Mouse (Mus musculus) heart, embryonic 14.5 days (tissue): ENCODE data around the gene Antxrl. TPM values are rescaled to one million over a fixed set of nuclear protein-coding genes. Genes with fewer than 3 reads are reported as not detected.

Source experiments
- ATAC-seq: fragments of 200-750 bp; cut with Nextera tagmentation; 2 replicates; pipeline ENCODE4 v1.8.0; 2017; ENCODE audit warnings: low read depth, moderate TSS enrichment; ENCODE audit not compliant: insufficient number of reproducible peaks, insufficient read depth, low FRiP score
- H3K27ac ChIP-seq, 2 experiments: fragments of 200-500 bp in 1 of 2; fragments of 300-500 bp in 1 of 2; sonication (generic) in 1 of 2; replicated peaks in 1 of 2; 2 replicates each; pipeline ENCODE4 v1.5.1; 2012 to 2014; ENCODE audit warnings: low read depth in 2 of 2, low read length in 2 of 2, control low read depth in 1 of 2, mild to moderate bottlenecking in 1 of 2, mixed read lengths in 1 of 2; ENCODE audit not compliant: control insufficient read depth in 1 of 2, insufficient read depth in 1 of 2
- H3K27me3 ChIP-seq: fragments of 300-500 bp; sonication (generic); 2 replicates; pipeline ENCODE4 v1.6.1; 2014; ENCODE audit warnings: mild to moderate bottlenecking, low read length, control low read depth; ENCODE audit not compliant: control insufficient read depth, insufficient read depth
- H3K36me3 ChIP-seq: fragments of 300-500 bp; sonication (generic); 2 replicates; pipeline ENCODE4 v1.6.1; 2014; ENCODE audit warnings: mild to moderate bottlenecking, control low read depth, low read length, mixed read lengths; ENCODE audit not compliant: control insufficient read depth, insufficient read depth
- H3K4me1 ChIP-seq, 2 experiments: fragments of 200-500 bp in 1 of 2; fragments of 300-500 bp in 1 of 2; sonication (generic) in 1 of 2; 2 replicates each; pipeline ENCODE4 v1.6.1; 2012 to 2014; ENCODE audit warnings: low read length in 2 of 2, control low read depth in 1 of 2, mixed read lengths in 1 of 2; ENCODE audit not compliant: control insufficient read depth in 2 of 2, insufficient read depth in 2 of 2
- H3K4me2 ChIP-seq: fragments of 300-500 bp; sonication (generic); 2 replicates; pipeline ENCODE4 v1.6.1; 2014; ENCODE audit warnings: mild to moderate bottlenecking, low read length
- H3K4me3 ChIP-seq, 2 experiments: fragments of 200-500 bp in 1 of 2; fragments of 300-500 bp in 1 of 2; sonication (generic) in 1 of 2; 2 replicates each; pipeline ENCODE4 v1.5.1; 2012 to 2014; ENCODE audit warnings: low read length in 2 of 2, mild to moderate bottlenecking in 2 of 2, control low read depth in 1 of 2, low read depth in 1 of 2, moderate library complexity in 1 of 2; ENCODE audit not compliant: control insufficient read depth in 1 of 2, insufficient read depth in 1 of 2
- H3K9ac ChIP-seq: fragments of 300-500 bp; sonication (generic); 2 replicates; pipeline ENCODE4 v1.6.1; 2014; ENCODE audit warnings: mild to moderate bottlenecking, low read length
- H3K9me3 ChIP-seq: fragments of 300-500 bp; sonication (generic); 2 replicates; pipeline ENCODE4 v1.6.1; 2016; ENCODE audit warnings: low read length, control low read depth; ENCODE audit not compliant: control insufficient read depth
- WGBS: fragments of 180-500 bp; shearing (Covaris S2); extraction: QIAGEN DNeasy Blood & Tissue Kit; methylation state at CpG from one replicate; pipeline ENCODE4 v1.1.7; 2014; 5-methylcytosine and 5-hydroxymethylcytosine counted together
- polyA plus RNA-seq: library from polyadenylated mRNA; unstranded; fragments of >200 nt; fragmentation: Nextera tagmentation; extraction: Ambion mirVana; gene quantifications from 2 replicates; pipeline ENCODE4 v1.2.1, GENCODE M21; 2014

The Antxrl gene
- polyA plus RNA-seq, 1 experiment from 2014 or later, result not detected

DNA sequence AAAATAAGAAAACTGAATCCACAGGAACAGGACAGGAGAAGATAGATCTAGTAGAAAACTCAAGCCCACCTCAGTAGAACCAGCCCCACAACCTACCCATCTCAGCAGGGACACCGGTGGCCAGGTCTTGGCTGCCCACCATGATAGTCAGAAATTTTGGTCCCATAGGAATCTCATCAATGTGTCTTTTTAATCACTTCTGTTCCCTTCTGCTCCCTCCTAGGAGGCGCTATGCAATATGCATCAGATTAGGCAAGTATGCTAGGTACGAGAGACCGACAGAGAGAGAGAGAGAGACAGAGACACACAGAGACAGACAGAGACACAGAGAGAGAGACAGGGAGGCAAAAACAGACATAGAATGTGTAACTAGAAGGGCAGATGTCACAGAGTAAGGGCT is 69.2 kb downstream of the Antxrl start:
- no peaks in the 10 kb centered on the region for H3K27me3 ChIP-seq
- no peak overlapping the region for H3K4me2 ChIP-seq
- H3K4me3 ChIP-seq, result no peak overlapping the region
- H3K9me3 ChIP-seq, result no peaks in the 10 kb centered on the region
- WGBS, result 87% methylated on average over 4 of the region's 4 CpGs
- H3K4me1 ChIP-seq, result peaks cover 23% of the 10 kb centered on the region in 2 experiments
- no peaks in the 10 kb centered on the region for H3K36me3 ChIP-seq
- no peak overlapping the region for H3K27ac ChIP-seq
- no peak for ATAC-seq
- no peak overlapping the region for H3K9ac ChIP-seq

Other genes with a start within 250 kb of the Antxrl start
- 0.93 and 2.7 TPM in 2 replicates for gene Gdf10, start 129.1 kb upstream of the Antxrl start, polyA plus RNA-seq
- gene Gdf2, start 111.7 kb upstream of the Antxrl start, polyA plus RNA-seq, result 0.22 TPM in 1 of 2 replicates, not detected in the other
- gene Rbp3, start 98.7 kb upstream of the Antxrl start, polyA plus RNA-seq, result not detected in 2 replicates
- gene Zfp488, start 73.9 kb upstream of the Antxrl start, polyA plus RNA-seq, result not detected in 2 replicates
- gene Gm30083, start 37.5 kb upstream of the Antxrl start, polyA plus RNA-seq, result not detected in 2 replicates
- gene Gm5460, start 35.9 kb upstream of the Antxrl start, polyA plus RNA-seq, result not detected in 2 replicates
- 1.2 TPM in 2 replicates for gene Anxa8, start 33.3 kb downstream of the Antxrl start, polyA plus RNA-seq
- not detected in 2 replicates for gene A630023A22Rik, start 50.0 kb downstream of the Antxrl start, polyA plus RNA-seq
- 0.05 and 0.16 TPM in 2 replicates for gene Npy4r, start 99.8 kb downstream of the Antxrl start, polyA plus RNA-seq
- 0.08 and 0.20 TPM in 2 replicates for gene Gprin2, start 148.9 kb downstream of the Antxrl start, polyA plus RNA-seq
- 0.13 and 0.23 TPM in 2 replicates for gene Syt15, start 166.9 kb downstream of the Antxrl start, polyA plus RNA-seq